8 mouse cellular contexts compared by ENCODE assay signal in genomic region chr9:88241203-88241995, GRCm38 (mm10).
A peak's percentile ranks its signal among the peaks of the same experiment; 100 is the strongest.
DNase-seq lines count a peak whose midpoint lies in the region; ATAC-seq and TF ChIP-seq lines count a peak whose summit lies in the region.

No protein-coding gene starts in this region.

- H3K9ac ChIP-seq in embryonic facial prominence, embryonic 11.5 days (replicated peaks; ENCODE audit: low read length), result peak overlapping the region; percentile 54
- H3K9ac ChIP-seq in limb, embryonic 12.5 days (replicated peaks), result peak overlapping the region; percentile 44
- H3K9ac ChIP-seq in midbrain, embryonic 15.5 days, result no peak overlapping the region

- peak; percentile 20 to 75 for DNase-seq in urinary bladder, adult 18-20 months (ENCODE audit: low spot score in 2 of 2)
- no peak for DNase-seq in urinary bladder, postnatal 10 days (ENCODE audit: low spot score)
- peak; percentile 96 for DNase-seq in embryonic facial prominence, embryonic 11.5 days (ENCODE audit: low spot score)
- DNase-seq in heart, adult 18-20 months, result peak; percentile 87 to 90
- DNase-seq in kidney, adult 2 months, result peak; percentile 93
- peak; percentile 45 to 58 for DNase-seq in spleen, adult 2 months (ENCODE audit: low read depth in 1 of 2, low spot score in 2 of 2)

- H3K27me3 ChIP-seq in embryonic facial prominence, embryonic 11.5 days (ENCODE audit: control insufficient read depth, insufficient read depth, low read length), result no peaks in the 10 kb centered on the region
- no peaks in the 10 kb centered on the region for H3K27me3 ChIP-seq in kidney, adult 2 months (replicated peaks; ENCODE audit: control insufficient read depth, insufficient read depth, low read length)
- no peaks in the 10 kb centered on the region for H3K27me3 ChIP-seq in limb, embryonic 12.5 days
- no peaks in the 10 kb centered on the region for H3K27me3 ChIP-seq in midbrain, embryonic 15.5 days (replicated peaks)
- H3K27me3 ChIP-seq in spleen, adult 2 months (ENCODE audit: control insufficient read depth, insufficient read depth, low read length), result no peaks in the 10 kb centered on the region

- no peaks in the 10 kb centered on the region for H3K36me3 ChIP-seq in embryonic facial prominence, embryonic 11.5 days (replicated peaks; ENCODE audit: control insufficient read depth, insufficient read depth, low read depth, low read length)
- no peaks in the 10 kb centered on the region for H3K36me3 ChIP-seq in kidney, adult 2 months (ENCODE audit: control insufficient read depth, insufficient read depth, low read length)
- H3K36me3 ChIP-seq in limb, embryonic 12.5 days, result no peaks in the 10 kb centered on the region
- no peaks in the 10 kb centered on the region for H3K36me3 ChIP-seq in midbrain, embryonic 15.5 days (replicated peaks)
- H3K36me3 ChIP-seq in spleen, adult 2 months (ENCODE audit: control insufficient read depth, insufficient read depth, low read length), result no peaks in the 10 kb centered on the region

- H3K27ac ChIP-seq in embryonic facial prominence, embryonic 11.5 days (replicated peaks; ENCODE audit: low read depth, low read length), result no peak overlapping the region
- no peak overlapping the region for H3K27ac ChIP-seq in kidney, adult 2 months (ENCODE audit: insufficient read depth, low read depth, low read length)
- H3K27ac ChIP-seq in limb, embryonic 12.5 days, result no peak overlapping the region
- no peak overlapping the region for H3K27ac ChIP-seq in midbrain, embryonic 15.5 days
- no peak overlapping the region for H3K27ac ChIP-seq in spleen, adult 2 months (ENCODE audit: insufficient read depth, low read length)

- 7% methylated on average over 18 of the region's 18 CpGs for WGBS in embryonic facial prominence, embryonic 11.5 days
- 2% methylated on average over 18 of the region's 18 CpGs for WGBS in kidney, adult 2 months
- 5% methylated on average over 18 of the region's 18 CpGs for WGBS in limb, embryonic 12.5 days
- WGBS in midbrain, embryonic 15.5 days, result 6% methylated on average over 18 of the region's 18 CpGs
- 7% methylated on average over 18 of the region's 18 CpGs for WGBS in spleen, adult 2 months

- no peaks in the 10 kb centered on the region for H3K4me1 ChIP-seq in embryonic facial prominence, embryonic 11.5 days (ENCODE audit: control insufficient read depth, insufficient read depth, low read length)
- H3K4me1 ChIP-seq in kidney, adult 2 months (ENCODE audit: control insufficient read depth, insufficient read depth, low read length), result no peaks in the 10 kb centered on the region
- H3K4me1 ChIP-seq in limb, embryonic 12.5 days (replicated peaks), result 0 out of 2 replicates have a peak, but pooled peaks cover 4% of the 10 kb centered on the region
- H3K4me1 ChIP-seq in midbrain, embryonic 15.5 days, result peaks cover 3% of the 10 kb centered on the region
- H3K4me1 ChIP-seq in spleen, adult 2 months (ENCODE audit: control insufficient read depth, insufficient read depth, insufficient read length), result no peaks in the 10 kb centered on the region

- H3K4me3 ChIP-seq in embryonic facial prominence, embryonic 11.5 days (ENCODE audit: low read depth, low read length), result peak overlapping the region; percentile 36
- H3K4me3 ChIP-seq in kidney, adult 2 months (ENCODE audit: insufficient read depth, low read depth, low read length), result peak overlapping the region; percentile 20; the same call in 1 of the 2 replicates
- H3K4me3 ChIP-seq in limb, embryonic 12.5 days (replicated peaks), result peak overlapping the region; percentile 39
- peak overlapping the region; percentile 31 for H3K4me3 ChIP-seq in midbrain, embryonic 15.5 days
- H3K4me3 ChIP-seq in spleen, adult 2 months (ENCODE audit: extremely low read depth, insufficient read depth, insufficient read length), result peak overlapping the region; percentile 41; the same call in 1 of the 2 replicates

- peak; percentile 70 for TF ChIP-seq CTCF in kidney, adult 2 months (conservative IDR thresholded peaks at IDR 0.05; ENCODE audit: insufficient read depth, insufficient read length, low read depth, low read length)
- TF ChIP-seq CTCF in spleen, adult 2 months (IDR thresholded peaks at IDR 0.05; ENCODE audit: extremely low read depth, insufficient read depth, insufficient read length, insufficient replicate concordance), result peak; percentile 29; the same call in 1 of the 2 replicates

- no peaks in the 10 kb centered on the region for H3K9me3 ChIP-seq in embryonic facial prominence, embryonic 11.5 days (replicated peaks; ENCODE audit: control insufficient read depth, low read length)
- H3K9me3 ChIP-seq in limb, embryonic 12.5 days, result no peaks in the 10 kb centered on the region
- H3K9me3 ChIP-seq in midbrain, embryonic 15.5 days, result no peaks in the 10 kb centered on the region

- peak; percentile 94 for ATAC-seq in embryonic facial prominence, embryonic 11.5 days (replicated peaks; ENCODE audit: insufficient number of reproducible peaks, low FRiP score, low TSS enrichment, low read depth)
- peak; percentile 89 for ATAC-seq in limb, embryonic 12.5 days (ENCODE audit: insufficient number of reproducible peaks, insufficient read depth, low FRiP score, low TSS enrichment, low read depth)
- peak; percentile 98 for ATAC-seq in midbrain, embryonic 15.5 days (replicated peaks)

- no peak for TF ChIP-seq POLR2A in kidney, adult 2 months (IDR thresholded peaks at IDR 0.05; ENCODE audit: low read depth, low read length)
- TF ChIP-seq POLR2A in spleen, adult 2 months (IDR thresholded peaks at IDR 0.05; ENCODE audit: low read depth, low read length), result no peak

- peak overlapping the region; percentile 53 for H3K4me2 ChIP-seq in embryonic facial prominence, embryonic 11.5 days (ENCODE audit: low read depth, low read length)
- H3K4me2 ChIP-seq in limb, embryonic 12.5 days, result peak overlapping the region; percentile 74
- peak overlapping the region; percentile 45 for H3K4me2 ChIP-seq in midbrain, embryonic 15.5 days
